Mouse (Mus musculus) hindbrain, embryonic 14.5 days (tissue): ENCODE measurements around the gene Kcnc3. TPM values are rescaled to one million over a fixed set of nuclear protein-coding genes. Genes with fewer than 3 reads are reported as not detected.

Source experiments
- ATAC-seq: fragments of 200-750 bp; cut with Nextera tagmentation; 2 replicates; pipeline ENCODE4 v1.8.0; 2017; ENCODE audit warnings: moderate number of reproducible peaks, mild to moderate bottlenecking, moderate TSS enrichment, moderate library complexity; ENCODE audit not compliant: low FRiP score
- DNase-seq: peaks from one replicate; pipeline ENCODE4 v3.0.0-alpha.2; 2015; ENCODE audit warnings: low spot score
- H3K27ac ChIP-seq: fragments of 300-500 bp; sonication (generic); 2 replicates; pipeline ENCODE4 v1.5.1; 2014; ENCODE audit warnings: mild to moderate bottlenecking, moderate library complexity
- H3K27me3 ChIP-seq: fragments of 300-500 bp; sonication (generic); 2 replicates; pipeline ENCODE4 v1.6.1; 2014; ENCODE audit warnings: mild to moderate bottlenecking, low read length, mixed read lengths; ENCODE audit not compliant: control insufficient read depth, insufficient read depth
- H3K36me3 ChIP-seq: fragments of 300-500 bp; sonication (generic); replicated peaks from 2 replicates; pipeline ENCODE4 v1.6.1; 2014; ENCODE audit not compliant: control insufficient read depth, insufficient read depth
- H3K4me1 ChIP-seq: fragments of 300-500 bp; sonication (generic); replicated peaks from 2 replicates; pipeline ENCODE4 v1.6.1; 2014; ENCODE audit warnings: antibody characterized with exemption, low read length, mixed read lengths; ENCODE audit not compliant: control insufficient read depth, insufficient read depth
- H3K4me2 ChIP-seq: fragments of 300-500 bp; sonication (generic); replicated peaks from 2 replicates; pipeline ENCODE4 v1.6.1; 2014; ENCODE audit warnings: mild to moderate bottlenecking, moderate library complexity
- H3K4me3 ChIP-seq: fragments of 300-500 bp; sonication (generic); replicated peaks from 2 replicates; pipeline ENCODE4 v1.5.1; 2014; ENCODE audit warnings: mild to moderate bottlenecking, low read length
- H3K9ac ChIP-seq: fragments of 300-500 bp; sonication (generic); 2 replicates; pipeline ENCODE4 v1.6.1; 2014
- H3K9me3 ChIP-seq: fragments of 300-500 bp; sonication (generic); 2 replicates; pipeline ENCODE4 v1.6.1; 2016; ENCODE audit warnings: low read length; ENCODE audit not compliant: control insufficient read depth
- WGBS: fragments of 180-500 bp; shearing (Covaris S2); extraction: QIAGEN DNeasy Blood & Tissue Kit; methylation state at CpG from one replicate; pipeline ENCODE4 v1.1.7; 2014; 5-methylcytosine and 5-hydroxymethylcytosine counted together
- polyA plus RNA-seq: library from polyadenylated mRNA; unstranded; fragments of >200 nt; fragmentation: Nextera tagmentation; extraction: Ambion mirVana; gene quantifications from 2 replicates; pipeline ENCODE4 v1.2.1, GENCODE M21; 2014

The Kcnc3 gene
- polyA plus RNA-seq, 1 experiment from 2014 or later: 8.6 TPM

DNA sequence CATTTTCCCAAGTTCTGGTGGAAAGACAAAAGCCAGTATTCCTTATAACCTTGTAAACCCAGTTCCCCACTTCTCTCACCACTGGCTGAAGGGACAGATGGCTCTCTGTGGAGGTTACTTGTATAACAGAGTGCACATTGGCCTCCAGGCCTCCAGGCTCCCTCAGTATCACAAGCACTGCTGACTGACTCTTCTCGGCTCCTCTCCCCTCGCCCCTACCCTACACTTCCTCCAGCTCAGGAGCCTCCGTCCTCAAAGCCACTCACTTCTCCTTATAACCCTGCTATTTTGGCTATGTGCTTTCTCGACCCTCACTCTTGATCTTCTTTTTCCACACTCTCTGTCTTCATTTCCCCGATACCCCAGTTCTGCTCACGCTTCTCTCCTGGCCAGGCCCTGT lies 25.1 kb upstream of the Kcnc3 start:
- H3K4me3 ChIP-seq: no peak overlapping the region

DNA sequence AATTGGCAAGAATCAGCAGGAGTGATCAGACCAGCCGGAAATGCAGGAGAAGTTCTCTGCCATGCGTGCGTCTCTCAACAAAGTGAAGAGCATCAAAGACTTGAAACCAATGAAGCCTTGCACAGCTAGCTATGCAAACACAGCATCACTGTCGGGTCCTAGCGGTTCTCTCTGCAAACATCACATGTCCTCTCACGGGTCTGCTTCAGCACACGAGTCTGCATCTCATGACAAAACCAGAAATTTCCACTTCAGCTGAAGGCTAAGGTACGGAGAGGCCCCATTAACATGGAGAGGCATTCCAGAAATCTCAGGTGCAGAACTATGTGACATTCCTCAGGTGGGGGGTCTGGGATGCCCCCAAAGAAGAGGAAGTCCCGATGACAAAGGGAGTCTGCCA lies 21.7 kb upstream of the Kcnc3 start:
- no peak for DNase-seq
- H3K36me3 ChIP-seq: no peaks in the 10 kb centered on the region
- H3K4me2 ChIP-seq: no peak overlapping the region
- H3K4me1 ChIP-seq: no peaks in the 10 kb centered on the region
- H3K27me3 ChIP-seq: no peaks in the 10 kb centered on the region
- no peaks in the 10 kb centered on the region for H3K9me3 ChIP-seq
- 84% methylated on average over 9 of the region's 9 CpGs for WGBS
- no peak for ATAC-seq
- H3K9ac ChIP-seq: no peak overlapping the region
- no peak overlapping the region for H3K4me3 ChIP-seq
- no peak overlapping the region for H3K27ac ChIP-seq

More for the DNA sequence above, 25.1 kb upstream of the Kcnc3 start:
- H3K27me3 ChIP-seq: no peaks in the 10 kb centered on the region
- 79% methylated on average over 6 of the region's 6 CpGs for WGBS
- no peak for DNase-seq
- ATAC-seq: no peak
- no peaks in the 10 kb centered on the region for H3K36me3 ChIP-seq
- H3K4me2 ChIP-seq: no peak overlapping the region
- no peaks in the 10 kb centered on the region for H3K9me3 ChIP-seq
- no peaks in the 10 kb centered on the region for H3K4me1 ChIP-seq
- no peak overlapping the region for H3K9ac ChIP-seq
- H3K27ac ChIP-seq: no peak overlapping the region

DNA sequence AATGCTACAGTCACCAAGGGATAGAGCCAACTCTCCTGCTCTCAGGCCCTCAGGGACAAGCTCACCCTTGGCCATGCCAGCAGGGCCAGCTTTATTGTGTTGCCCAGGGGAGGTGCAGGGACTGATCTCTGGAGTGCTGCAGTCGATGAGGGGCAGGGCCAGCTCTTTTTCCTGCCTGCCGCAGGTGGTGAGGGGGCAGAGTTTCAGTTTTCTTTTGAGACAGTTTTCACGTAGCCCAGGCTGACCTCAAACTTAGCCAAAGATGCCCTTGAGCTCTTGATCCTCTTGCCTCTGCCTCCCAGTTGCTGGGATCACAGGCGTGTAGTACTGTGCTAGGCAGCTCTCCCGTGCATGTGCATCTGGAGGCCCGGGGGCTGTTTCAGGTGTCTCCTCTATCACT lies 19.5 kb upstream of the Kcnc3 start:
- H3K9me3 ChIP-seq: no peaks in the 10 kb centered on the region
- WGBS: 86% methylated on average over 6 of the region's 6 CpGs
- no peak for ATAC-seq

DNA sequence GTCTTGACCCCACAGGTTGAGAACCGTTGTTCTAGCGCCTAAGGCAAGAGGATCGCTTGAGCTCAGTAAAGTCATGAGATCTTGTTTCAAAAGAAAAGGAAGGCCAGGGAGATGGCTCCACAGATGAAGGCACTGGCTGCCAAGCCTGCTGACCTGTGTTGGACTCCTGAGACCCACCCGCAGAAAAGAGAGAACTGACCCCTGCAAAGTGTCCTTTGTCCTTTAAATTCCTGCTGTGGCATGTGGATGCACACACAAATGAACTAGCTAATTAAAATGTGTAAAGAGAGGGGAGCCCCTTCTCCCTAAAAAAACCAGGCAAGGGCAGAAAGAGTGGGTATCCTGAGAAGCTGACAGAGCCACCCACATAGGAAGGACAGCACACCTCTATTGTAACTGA lies 18.7 kb upstream of the Kcnc3 start:
- no peaks in the 10 kb centered on the region for H3K4me1 ChIP-seq
- WGBS: 35% methylated on average over 4 of the region's 4 CpGs
- no peaks in the 10 kb centered on the region for H3K36me3 ChIP-seq
- no peak overlapping the region for H3K4me3 ChIP-seq
- H3K9me3 ChIP-seq: no peaks in the 10 kb centered on the region
- no peak overlapping the region for H3K27ac ChIP-seq
- ATAC-seq (no peak), DNase-seq (no peak)
- H3K4me2 ChIP-seq: no peak overlapping the region
- no peaks in the 10 kb centered on the region for H3K27me3 ChIP-seq
- H3K9ac ChIP-seq: no peak overlapping the region

More for the DNA sequence above, 19.5 kb upstream of the Kcnc3 start:
- Histone ChIP-seq H3K36me3 (no peaks in the 10 kb centered on the region), H3K27me3 (no peaks in the 10 kb centered on the region), H3K4me1 (no peaks in the 10 kb centered on the region), H3K27ac (no peak overlapping the region), H3K9ac (no peak overlapping the region), H3K4me2 (no peak overlapping the region), H3K4me3 (no peak overlapping the region)
- no peak for DNase-seq

DNA sequence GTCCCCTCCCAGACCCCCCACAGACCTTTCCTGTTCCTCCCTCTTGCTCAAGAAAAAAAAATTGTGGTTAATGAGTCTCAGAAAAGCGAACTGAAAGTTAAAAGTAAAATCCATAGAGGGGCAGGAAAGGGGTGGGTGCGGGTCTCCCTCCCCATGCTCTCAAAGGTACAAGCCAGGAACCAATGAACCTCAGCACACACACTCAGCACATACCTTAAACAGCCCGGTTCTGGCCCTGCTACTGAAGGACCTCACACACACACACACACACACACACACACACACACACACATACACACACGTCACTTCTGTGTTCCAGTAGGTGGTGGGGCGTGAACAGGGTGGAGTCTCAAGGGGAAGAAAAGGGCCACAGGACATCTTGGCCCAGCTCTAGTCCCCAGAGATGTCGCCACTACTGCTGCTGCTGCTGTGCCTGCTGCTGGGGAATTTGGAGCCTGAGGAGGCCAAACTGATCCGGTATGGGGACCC lies 18.2 kb upstream of the Kcnc3 start, which contains the start of gene Napsa:
TSS of gene Napsa (plus strand) at position 168 of the 489 bp plus-strand sequence.
- DNase-seq (no peak), ATAC-seq (no peak)
- Histone ChIP-seq H3K4me2 (no peak within 1 kb of the TSS), H3K27ac (no peak within 1 kb of the TSS), H3K27me3 (no peaks in the 10 kb centered on the region), H3K9ac (no peak within 1 kb of the TSS), H3K9me3 (no peaks in the 10 kb centered on the region), H3K4me1 (no peaks in the 10 kb centered on the region), H3K4me3 (no peak within 1 kb of the TSS), H3K36me3 (no peaks in the 10 kb centered on the region)
- WGBS: 20% methylated on average over 7 of the region's 7 CpGs

DNA sequence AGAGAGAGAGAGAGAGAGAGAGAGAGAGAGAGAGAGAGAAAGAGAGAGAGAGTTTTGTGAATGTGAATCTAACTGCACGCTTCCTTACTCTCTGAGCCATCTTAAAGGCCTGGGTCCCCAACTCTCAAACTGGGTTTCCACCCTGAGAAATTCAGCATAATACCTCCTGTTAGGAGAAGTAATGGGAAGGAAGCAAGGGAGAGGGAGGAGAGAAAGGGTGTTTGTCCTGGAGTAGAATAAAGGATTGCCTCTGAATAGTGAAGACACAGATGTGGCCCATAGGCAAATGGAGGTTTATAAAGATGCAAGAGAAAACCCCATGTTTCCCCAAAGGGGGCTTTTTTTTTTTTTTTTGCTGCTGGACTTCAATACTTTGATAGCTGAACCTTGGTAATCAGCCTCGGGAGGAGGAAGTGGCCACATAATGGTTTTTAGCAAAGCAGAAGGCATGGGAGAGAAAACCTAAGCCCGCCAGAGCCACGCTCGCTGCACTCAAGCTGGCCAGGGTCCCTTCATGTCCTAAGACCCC lies 17.4 kb upstream of the Kcnc3 start:
- Histone ChIP-seq H3K9me3 (no peaks in the 10 kb centered on the region), H3K9ac (no peak overlapping the region), H3K36me3 (no peaks in the 10 kb centered on the region), H3K27ac (no peak overlapping the region), H3K4me3 (no peak overlapping the region), H3K4me2 (no peak overlapping the region), H3K27me3 (no peaks in the 10 kb centered on the region), H3K4me1 (no peaks in the 10 kb centered on the region)
- WGBS: 72% methylated on average over 5 of the region's 5 CpGs
- DNase-seq (no peak), ATAC-seq (no peak)

DNA sequence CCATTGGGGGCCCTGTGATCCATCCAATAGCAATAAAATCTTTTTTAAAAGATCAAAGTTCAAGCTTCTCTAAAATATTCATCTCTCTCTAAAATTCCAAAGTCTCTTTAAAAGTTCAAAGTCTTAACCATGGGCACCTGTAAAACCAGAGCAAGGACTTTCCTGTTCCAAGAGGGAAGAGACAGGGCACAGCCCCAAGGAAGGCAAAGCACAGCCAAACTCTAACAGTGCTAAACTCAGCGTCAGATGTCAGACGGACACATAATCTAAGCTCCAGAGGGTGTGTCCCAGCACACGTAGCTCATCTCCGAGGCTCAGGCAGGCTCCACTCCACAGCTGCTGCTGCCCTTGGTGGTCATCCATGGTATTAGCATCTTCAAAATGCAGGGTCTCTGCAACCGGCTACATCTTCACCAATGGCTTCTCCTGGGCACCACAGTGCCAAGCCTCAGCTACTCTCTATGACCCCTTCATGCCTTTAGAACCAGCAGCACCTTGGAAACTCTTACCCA lies 14.1 kb upstream of the Kcnc3 start:
- DNase-seq (no peak), ATAC-seq (no peak)
- Histone ChIP-seq H3K27me3 (no peaks in the 10 kb centered on the region), H3K9ac (no peak overlapping the region), H3K4me2 (no peak overlapping the region), H3K4me3 (no peak overlapping the region), H3K9me3 (no peaks in the 10 kb centered on the region), H3K27ac (no peak overlapping the region), H3K36me3 (no peaks in the 10 kb centered on the region), H3K4me1 (no peaks in the 10 kb centered on the region)
- 53% methylated on average over 5 of the region's 5 CpGs for WGBS

DNA sequence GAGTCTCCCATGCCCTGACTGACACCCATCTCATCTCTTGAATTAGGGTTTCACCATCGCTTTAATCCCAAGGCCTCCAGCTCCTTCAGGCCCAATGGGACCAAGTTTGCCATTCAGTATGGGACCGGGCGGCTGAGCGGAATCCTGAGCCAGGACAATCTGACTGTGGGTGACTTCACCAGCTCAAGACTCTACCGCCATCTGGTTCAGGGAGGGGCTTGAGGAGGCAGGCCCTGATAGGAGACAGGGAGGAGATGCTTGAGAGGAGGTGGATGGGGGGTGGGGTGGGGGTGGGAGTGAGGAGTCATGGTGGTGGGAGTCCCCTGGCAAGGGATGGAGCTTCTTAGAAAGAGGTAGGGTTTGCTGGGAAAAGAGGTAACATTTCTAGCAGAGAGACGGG lies 8.8 kb upstream of the Kcnc3 start:
- no peak overlapping the region for H3K4me2 ChIP-seq
- 82% methylated on average over 6 of the region's 6 CpGs for WGBS
- no peaks in the 10 kb centered on the region for H3K36me3 ChIP-seq
- no peaks in the 10 kb centered on the region for H3K4me1 ChIP-seq
- no peaks in the 10 kb centered on the region for H3K27me3 ChIP-seq
- ATAC-seq: no peak
- H3K9ac ChIP-seq: no peak overlapping the region
- H3K4me3 ChIP-seq: no peak overlapping the region
- H3K9me3 ChIP-seq: no peaks in the 10 kb centered on the region
- H3K27ac ChIP-seq: no peak overlapping the region
- no peak for DNase-seq

DNA sequence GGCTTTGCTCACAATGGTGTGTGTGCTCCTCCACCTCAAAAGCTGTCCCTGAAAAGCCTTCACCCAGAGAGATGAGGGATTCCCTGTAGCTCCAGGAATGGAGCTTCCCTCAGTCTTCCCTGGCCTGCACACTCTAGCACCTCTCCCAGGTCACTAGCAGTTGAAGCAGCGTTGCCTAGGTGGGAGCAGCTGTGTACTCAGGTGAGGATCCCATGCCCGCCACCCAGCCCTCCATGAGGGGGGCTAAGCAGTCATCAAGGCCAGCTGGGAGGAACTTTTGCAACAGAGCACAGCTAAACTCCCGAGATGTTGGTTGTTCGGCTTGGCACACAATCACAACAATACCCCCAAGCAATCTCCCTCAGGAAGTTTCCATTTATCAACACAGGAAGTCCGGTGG lies 7.8 kb upstream of the Kcnc3 start:
- WGBS: 84% methylated on average over 5 of the region's 5 CpGs
- ATAC-seq: no peak
- H3K4me1 ChIP-seq: peaks cover 8% of the 10 kb centered on the region; the same call in 1 of the 2 replicates
- no peak overlapping the region for H3K4me3 ChIP-seq
- no peak overlapping the region for H3K9ac ChIP-seq
- H3K36me3 ChIP-seq: no peaks in the 10 kb centered on the region
- H3K27ac ChIP-seq: no peak overlapping the region
- no peaks in the 10 kb centered on the region for H3K27me3 ChIP-seq
- no peak overlapping the region for H3K4me2 ChIP-seq
- DNase-seq: no peak
- H3K9me3 ChIP-seq: no peaks in the 10 kb centered on the region

DNA sequence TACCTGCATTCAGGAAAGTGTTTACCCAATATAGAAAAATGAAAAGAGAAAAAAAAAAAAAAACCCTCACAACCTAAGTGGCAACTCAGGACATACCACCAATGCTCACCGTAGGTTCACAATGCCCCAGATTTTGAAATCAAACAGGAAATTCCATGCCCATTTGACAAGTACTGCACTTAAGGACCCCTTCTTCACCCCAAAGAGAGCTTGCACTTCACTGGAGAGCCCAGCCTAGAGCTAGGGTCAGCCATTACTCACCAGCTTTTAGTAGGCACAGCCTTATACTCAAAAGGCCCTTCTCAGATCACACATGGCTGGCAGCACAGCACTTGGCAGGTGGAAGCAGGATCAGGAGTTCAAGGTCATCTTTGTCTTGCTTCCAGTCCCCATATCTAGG lies 7.3 kb upstream of the Kcnc3 start:
- Histone ChIP-seq H3K4me1 (peaks cover 12% of the 10 kb centered on the region; the same call in 1 of the 2 replicates), H3K27me3 (no peaks in the 10 kb centered on the region), H3K27ac (no peak overlapping the region), H3K36me3 (no peaks in the 10 kb centered on the region), H3K4me3 (no peak overlapping the region), H3K9ac (no peak overlapping the region), H3K4me2 (no peak overlapping the region), H3K9me3 (no peaks in the 10 kb centered on the region)
- DNase-seq (no peak), ATAC-seq (no peak)
- WGBS: 86% methylated on average over 1 of the region's 1 CpGs
